Mouse (Mus musculus): ENCODE data around the gene Sema3d. TPM values are rescaled to one million over a fixed set of nuclear protein-coding genes. Genes with fewer than 3 reads are reported as not detected.

Sema3d gene
- total RNA-seq (2023) = not detected

GRCm38 (mm10) chr5:12383133-12383959 is at the start of gene Sema3d:
Gene Sema3d, plus strand, starts transcription at chr5:12383385.

